Mouse (Mus musculus) small intestine, adult 2 months (tissue): ENCODE results near the gene Robo2.

Source experiments
- CTCF ChIP-seq: fragments of 200-500 bp; IDR thresholded peaks from 2 replicates; pipeline ENCODE4 v1.5.1; 2012; ENCODE audit warnings: low read depth, mild to moderate bottlenecking, control low read depth, inconsistent platforms, low read length, moderate library complexity, mixed read lengths; ENCODE audit not compliant: insufficient replicate concordance, insufficient read length; ENCODE audit errors: extremely low read depth
- POLR2A ChIP-seq: fragments of 200-500 bp; IDR thresholded peaks from 2 replicates; pipeline ENCODE4 v1.6.1; 2012; ENCODE audit warnings: low read depth, mild to moderate bottlenecking, control low read depth, inconsistent platforms, low read length, moderate library complexity

DNA sequence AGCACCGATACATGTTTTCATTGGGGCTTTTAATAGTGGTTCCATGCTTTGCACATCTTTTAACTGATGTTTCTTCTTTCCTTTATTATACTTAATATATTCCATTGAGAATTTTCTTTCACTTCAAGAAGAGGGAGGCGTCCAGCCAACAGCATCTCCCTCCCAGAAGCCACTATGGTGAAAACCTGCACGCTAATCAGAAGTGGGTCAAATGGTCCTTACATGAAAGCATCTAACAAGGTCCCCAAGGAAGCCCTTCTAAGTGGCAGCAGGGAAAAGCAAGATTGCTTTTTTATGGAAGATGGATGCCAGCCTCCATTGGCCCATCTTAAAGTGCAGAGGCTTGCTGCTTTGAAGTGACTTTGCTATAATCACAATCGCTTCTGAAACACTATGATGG lies 300.5 kb downstream of the Robo2 start:
- TF ChIP-seq POLR2A = no peak
- no peak for TF ChIP-seq CTCF
